Mouse (Mus musculus): ENCODE data around the gene Polr1b. TPM values are rescaled to one million over a fixed set of nuclear protein-coding genes. Genes with fewer than 3 reads are reported as not detected.

Polr1b gene
- total and polyA plus RNA-seq, 2 experiments: 7.7 to 15.7 TPM

DNA sequence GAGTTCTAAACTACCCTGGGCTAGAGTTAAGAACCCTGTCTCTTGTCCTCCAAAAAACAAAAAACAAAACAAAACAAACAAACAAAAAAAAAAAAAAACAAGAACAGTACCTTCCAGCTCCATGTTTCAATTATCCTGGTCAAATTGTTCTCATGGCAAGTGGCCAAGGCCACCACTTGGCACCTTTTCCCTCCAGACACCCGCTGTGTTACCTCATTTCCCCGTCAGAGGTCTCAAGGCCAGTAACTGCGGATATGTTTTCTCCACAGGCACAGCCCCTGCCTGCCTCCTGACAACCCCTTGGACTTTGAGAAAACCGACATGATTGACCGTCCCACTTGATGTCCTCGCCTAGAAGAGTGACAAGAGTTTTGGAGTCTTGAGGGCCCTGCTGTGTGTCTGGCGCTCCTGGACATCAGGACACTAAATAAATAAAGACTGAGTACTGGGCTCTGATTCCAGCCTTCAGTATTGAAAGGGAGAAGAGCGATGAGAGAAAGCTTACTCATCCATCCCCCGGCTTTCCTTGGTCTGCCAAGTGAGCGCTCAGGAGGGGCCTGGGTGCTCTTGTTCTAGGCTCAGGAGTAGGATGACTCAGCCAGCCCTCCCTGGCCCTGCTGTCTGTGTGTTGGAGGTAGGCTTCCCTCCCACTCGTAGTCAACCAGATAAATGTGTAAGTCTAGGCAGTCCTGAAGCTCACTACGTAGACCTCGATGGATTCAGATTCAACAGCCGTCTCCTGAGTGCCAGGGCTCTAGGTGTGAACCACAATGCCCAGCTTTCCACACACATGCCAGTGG lies 32.4 kb downstream of the Polr1b start:
- Histone ChIP-seq H3K9ac (ENCODE audit: low read depth, low read length) (no peak overlapping the region), H3K79me2 (ENCODE audit: control insufficient read depth, insufficient read depth, low read length) (no peaks in the 10 kb centered on the region), H3K4me1 (ENCODE audit: control insufficient read depth, insufficient read depth, low read length) (peaks cover 9% of the 10 kb centered on the region), H3K27ac (replicated peaks; ENCODE audit: insufficient read depth, low read depth, low read length) (no peak overlapping the region), H3K36me3 (ENCODE audit: control insufficient read depth, insufficient read depth, low read length) (peaks cover 5% of the 10 kb centered on the region), H3K4me3 (ENCODE audit: insufficient read depth, low read depth, low read length) (no peak overlapping the region), H3K27me3 (ENCODE audit: control insufficient read depth, insufficient read depth, low read length) (no peaks in the 10 kb centered on the region)
- DNase-seq (ENCODE audit: extremely low read depth, low read depth, low spot score): peak; percentile 17
- 86% methylated on average over 14 of the region's 14 CpGs for WGBS
- TF ChIP-seq CTCF (IDR thresholded peaks at IDR 0.05; ENCODE audit: low read depth, low read length) (no peak), POLR2A (IDR thresholded peaks at IDR 0.05; ENCODE audit: extremely low read depth, insufficient read depth, low read length) (no peak)

- Histone ChIP-seq H3K9ac (ENCODE audit: low read depth, low read length) (no peak overlapping the region), H3K27ac (replicated peaks; ENCODE audit: insufficient read depth, low read depth, low read length) (no peak overlapping the region), H3K79me2 (ENCODE audit: control insufficient read depth, insufficient read depth, low read length) (no peaks in the 10 kb centered on the region), H3K4me3 (ENCODE audit: insufficient read depth, low read depth, low read length) (no peak overlapping the region), H3K27me3 (ENCODE audit: control insufficient read depth, insufficient read depth, low read length) (no peaks in the 10 kb centered on the region), H3K36me3 (ENCODE audit: control insufficient read depth, insufficient read depth, low read length) (no peaks in the 10 kb centered on the region), H3K4me1 (ENCODE audit: control insufficient read depth, insufficient read depth, low read length) (no peaks in the 10 kb centered on the region)
- DNase-seq (ENCODE audit: extremely low read depth, low read depth, low spot score): no peak
- TF ChIP-seq POLR2A (IDR thresholded peaks at IDR 0.05; ENCODE audit: extremely low read depth, insufficient read depth, low read length) (no peak), CTCF (IDR thresholded peaks at IDR 0.05; ENCODE audit: low read depth, low read length) (no peak)
- WGBS: 91% methylated on average over 10 of the region's 10 CpGs
Observed at GRCm38 (mm10) chr2:129139906-129140305, 39.1 kb downstream of the Polr1b start.

DNA sequence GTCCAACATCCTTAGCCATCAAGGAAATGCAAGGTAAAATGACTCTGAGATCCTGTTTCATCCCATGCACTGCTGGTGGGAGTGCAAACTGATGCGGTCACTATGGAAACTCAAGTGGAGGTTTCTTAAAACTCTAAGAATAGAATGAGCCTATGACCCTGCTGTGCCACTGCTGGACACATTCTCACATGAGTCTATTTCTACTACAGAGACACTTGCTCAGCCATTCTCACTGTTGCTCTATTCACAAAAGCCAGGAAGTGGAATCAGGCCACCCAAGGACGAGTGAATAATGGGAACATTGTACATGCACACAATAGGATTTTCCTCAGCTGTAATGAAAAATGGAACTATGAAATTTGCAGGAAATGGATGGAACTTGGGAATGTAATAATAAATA lies 48.0 kb downstream of the Polr1b start:
- no peaks in the 10 kb centered on the region for H3K36me3 ChIP-seq (ENCODE audit: control insufficient read depth, insufficient read depth, low read length)
- 75% methylated on average over 2 of the region's 2 CpGs for WGBS
- no peak overlapping the region for H3K9ac ChIP-seq (ENCODE audit: low read depth, low read length)
- no peak for TF ChIP-seq POLR2A (IDR thresholded peaks at IDR 0.05; ENCODE audit: extremely low read depth, insufficient read depth, low read length)
- no peak for TF ChIP-seq CTCF (IDR thresholded peaks at IDR 0.05; ENCODE audit: low read depth, low read length)
- DNase-seq (ENCODE audit: extremely low read depth, low read depth, low spot score): no peak
- H3K27ac ChIP-seq (replicated peaks; ENCODE audit: insufficient read depth, low read depth, low read length): no peak overlapping the region
- H3K79me2 ChIP-seq (ENCODE audit: control insufficient read depth, insufficient read depth, low read length): no peaks in the 10 kb centered on the region
- H3K4me3 ChIP-seq (ENCODE audit: insufficient read depth, low read depth, low read length): no peak overlapping the region
- H3K27me3 ChIP-seq (ENCODE audit: control insufficient read depth, insufficient read depth, low read length): no peaks in the 10 kb centered on the region
- H3K4me1 ChIP-seq (ENCODE audit: control insufficient read depth, insufficient read depth, low read length): no peaks in the 10 kb centered on the region

- Histone ChIP-seq H3K4me1 (ENCODE audit: control insufficient read depth, insufficient read depth, low read length) (no peaks in the 10 kb centered on the region), H3K9ac (ENCODE audit: low read depth, low read length) (no peak overlapping the region), H3K27me3 (ENCODE audit: control insufficient read depth, insufficient read depth, low read length) (no peaks in the 10 kb centered on the region), H3K36me3 (ENCODE audit: control insufficient read depth, insufficient read depth, low read length) (no peaks in the 10 kb centered on the region), H3K4me3 (ENCODE audit: insufficient read depth, low read depth, low read length) (no peak overlapping the region), H3K79me2 (ENCODE audit: control insufficient read depth, insufficient read depth, low read length) (no peaks in the 10 kb centered on the region), H3K27ac (replicated peaks; ENCODE audit: insufficient read depth, low read depth, low read length) (no peak overlapping the region)
- WGBS: 72% methylated on average over 5 of the region's 5 CpGs
- no peak for DNase-seq (ENCODE audit: extremely low read depth, low read depth, low spot score)
- TF ChIP-seq CTCF (IDR thresholded peaks at IDR 0.05; ENCODE audit: low read depth, low read length) (no peak), POLR2A (IDR thresholded peaks at IDR 0.05; ENCODE audit: extremely low read depth, insufficient read depth, low read length) (no peak)
Observed at GRCm38 (mm10) chr2:129150386-129150785, 49.6 kb downstream of the Polr1b start.

- no peaks in the 10 kb centered on the region for H3K36me3 ChIP-seq (ENCODE audit: control insufficient read depth, insufficient read depth, low read length)
- 86% methylated on average over 9 of the region's 9 CpGs for WGBS
- no peaks in the 10 kb centered on the region for H3K79me2 ChIP-seq (ENCODE audit: control insufficient read depth, insufficient read depth, low read length)
- DNase-seq (ENCODE audit: extremely low read depth, low read depth, low spot score): no peak
- no peak for TF ChIP-seq POLR2A (IDR thresholded peaks at IDR 0.05; ENCODE audit: extremely low read depth, insufficient read depth, low read length)
- no peak for TF ChIP-seq CTCF (IDR thresholded peaks at IDR 0.05; ENCODE audit: low read depth, low read length)
- H3K9ac ChIP-seq (ENCODE audit: low read depth, low read length): no peak overlapping the region
- no peak overlapping the region for H3K27ac ChIP-seq (replicated peaks; ENCODE audit: insufficient read depth, low read depth, low read length)
- no peaks in the 10 kb centered on the region for H3K4me1 ChIP-seq (ENCODE audit: control insufficient read depth, insufficient read depth, low read length)
- no peak overlapping the region for H3K4me3 ChIP-seq (ENCODE audit: insufficient read depth, low read depth, low read length)
- H3K27me3 ChIP-seq (ENCODE audit: control insufficient read depth, insufficient read depth, low read length): no peaks in the 10 kb centered on the region
Observed at GRCm38 (mm10) chr2:129151111-129151510, 50.3 kb downstream of the Polr1b start.

- no peak for DNase-seq (ENCODE audit: extremely low read depth, low read depth, low spot score)
- Histone ChIP-seq H3K79me2 (ENCODE audit: control insufficient read depth, insufficient read depth, low read length) (no peaks in the 10 kb centered on the region), H3K36me3 (ENCODE audit: control insufficient read depth, insufficient read depth, low read length) (no peaks in the 10 kb centered on the region), H3K9ac (ENCODE audit: low read depth, low read length) (no peak overlapping the region), H3K4me1 (ENCODE audit: control insufficient read depth, insufficient read depth, low read length) (no peaks in the 10 kb centered on the region), H3K4me3 (ENCODE audit: insufficient read depth, low read depth, low read length) (no peak overlapping the region), H3K27ac (replicated peaks; ENCODE audit: insufficient read depth, low read depth, low read length) (no peak overlapping the region), H3K27me3 (ENCODE audit: control insufficient read depth, insufficient read depth, low read length) (no peaks in the 10 kb centered on the region)
- TF ChIP-seq POLR2A (IDR thresholded peaks at IDR 0.05; ENCODE audit: extremely low read depth, insufficient read depth, low read length) (no peak), CTCF (IDR thresholded peaks at IDR 0.05; ENCODE audit: low read depth, low read length) (no peak)
- WGBS: 76% methylated on average over 1 of the region's 1 CpGs
Observed at GRCm38 (mm10) chr2:129152751-129153150, 52.0 kb downstream of the Polr1b start.
